Mouse (Mus musculus): ENCODE results near the gene Klf11. TPM values are rescaled to one million over a fixed set of nuclear protein-coding genes. Genes with fewer than 3 reads are reported as not detected.

Klf11 gene
- polyA plus RNA-seq (2014; fragmentation: Illumina TruSeq; extraction: RNeasy Lipid Tissue Mini Kit (QIAGEN cat#74804); ENCODE audit: low read depth, low replicate concordance): 3.1 TPM

DNA sequence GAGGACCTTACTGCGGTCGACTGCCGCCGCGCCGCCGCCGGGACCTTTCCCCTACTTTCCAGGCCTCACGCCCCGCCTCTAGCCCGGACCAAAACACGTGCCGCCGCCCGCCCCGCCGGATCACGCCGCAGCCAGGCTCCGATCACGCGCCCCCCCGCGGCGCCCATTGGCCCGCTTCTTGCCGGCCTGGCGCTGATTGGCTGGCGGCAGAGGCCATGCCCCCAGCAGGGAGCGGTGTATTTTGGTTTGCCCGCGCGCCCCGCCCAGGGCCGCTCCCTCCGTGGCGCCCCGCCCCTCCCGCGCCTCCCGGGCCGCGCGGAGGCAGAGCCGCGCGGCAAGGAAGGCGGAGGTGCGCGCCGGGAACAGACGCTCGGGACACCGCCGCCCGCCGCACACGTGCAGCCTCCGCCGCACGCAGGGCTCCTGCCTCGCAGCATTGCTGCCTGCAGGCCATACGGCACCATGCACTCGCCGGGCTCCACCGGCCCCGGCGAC, at the start of gene Klf11:
Gene Klf11, plus strand, starts transcription at position 212 of the 495 bp plus-strand sequence.

DNA sequence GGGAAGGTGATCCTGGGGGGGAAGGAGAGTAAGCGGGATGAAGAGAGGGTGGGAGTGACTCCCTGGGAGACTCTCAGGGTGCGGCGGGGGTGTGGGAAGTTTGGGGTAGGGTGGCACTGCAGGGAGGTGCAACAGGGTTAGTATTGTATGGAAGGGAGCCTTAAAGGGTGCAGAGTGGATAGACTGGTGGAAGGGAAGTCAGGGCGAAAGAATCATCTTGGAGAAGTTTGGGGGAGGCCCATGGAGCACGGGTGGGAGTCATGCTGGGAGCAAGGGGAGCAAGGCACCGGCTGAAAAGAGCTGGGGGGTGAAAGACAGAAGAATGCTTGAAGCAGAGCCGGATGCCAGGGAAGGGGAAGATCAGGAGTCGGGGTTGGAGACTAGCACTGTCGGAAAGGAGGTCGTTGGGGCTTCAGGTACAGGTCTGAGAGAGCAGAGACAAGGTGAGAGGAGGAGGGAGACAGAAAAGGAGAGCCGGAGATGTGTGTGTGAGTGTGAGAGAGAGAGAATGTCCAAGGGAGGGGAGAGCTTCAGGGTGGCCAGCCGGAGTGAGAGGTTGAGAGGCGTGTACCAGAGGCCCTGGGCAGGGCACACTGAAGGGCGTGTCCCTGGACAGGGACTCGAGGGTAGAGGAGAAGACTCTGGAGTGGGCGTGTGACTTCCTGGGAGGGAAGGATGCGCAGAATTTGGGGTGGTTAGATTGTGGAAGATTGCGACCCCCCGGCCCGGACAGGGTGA, 30.4 kb downstream of the Klf11 start, which contains the start of gene Cys1:
Gene Cys1, minus strand, starts transcription at position 528 of the 738 bp plus-strand sequence.

DNA sequence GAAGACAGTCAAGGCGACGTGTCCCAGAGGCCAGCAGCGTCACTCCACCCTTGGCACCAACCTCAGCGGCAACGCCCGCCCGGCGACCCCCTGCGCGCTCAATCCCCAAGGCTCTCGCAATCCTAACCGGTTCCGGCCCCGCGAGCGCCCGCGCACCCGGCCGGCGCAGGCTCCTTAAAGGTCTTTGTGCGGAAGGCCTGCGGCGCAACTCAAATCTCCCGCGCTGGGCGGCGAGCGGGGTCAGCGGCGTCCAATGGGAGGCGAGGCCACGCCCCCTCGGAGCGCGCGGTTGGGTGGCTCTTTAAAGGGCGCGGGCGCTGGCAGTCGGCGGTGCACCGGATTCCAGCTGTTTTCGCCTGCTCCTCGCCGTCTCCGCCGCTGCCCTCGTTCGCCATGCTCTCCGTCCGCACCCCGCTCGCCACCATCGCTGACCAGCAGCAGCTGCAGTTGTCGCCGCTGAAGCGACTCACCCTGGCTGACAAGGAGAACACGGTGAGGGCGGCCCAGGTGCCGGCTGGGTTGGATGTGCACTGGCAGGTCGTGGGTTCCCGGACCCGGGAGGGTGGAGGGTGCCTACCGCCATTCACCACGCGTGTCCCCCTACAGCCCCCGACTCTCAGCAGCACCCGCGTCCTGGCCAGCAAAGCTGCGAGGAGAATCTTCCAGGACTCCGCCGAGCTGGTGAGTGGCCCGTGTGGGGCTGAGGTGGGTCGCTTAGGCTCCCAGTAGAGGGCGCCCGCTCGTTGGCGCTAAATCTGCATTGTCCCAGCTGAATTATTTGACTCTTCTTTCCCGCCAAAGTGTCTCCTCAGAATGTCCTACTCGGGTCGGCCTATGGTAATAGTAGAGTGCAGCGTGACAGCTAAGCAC, 57.1 kb downstream of the Klf11 start, which contains the start of gene Rrm2:
Gene Rrm2, plus strand, starts transcription at position 288 of the 870 bp plus-strand sequence.

Other genes with a start within 250 kb of the Klf11 start
- gene Taf1b, start 152.9 kb upstream of the Klf11 start, polyA plus RNA-seq (2014; fragmentation: Illumina TruSeq; extraction: RNeasy Lipid Tissue Mini Kit (QIAGEN cat#74804); ENCODE audit: low read depth, low replicate concordance): 90.6 TPM
- gene Grhl1, start 79.0 kb upstream of the Klf11 start, polyA plus RNA-seq (2014; fragmentation: Illumina TruSeq; extraction: RNeasy Lipid Tissue Mini Kit (QIAGEN cat#74804); ENCODE audit: low read depth, low replicate concordance): 7.9 TPM
- 0.50 TPM for gene Cys1, start 30.5 kb downstream of the Klf11 start, polyA plus RNA-seq (2014; fragmentation: Illumina TruSeq; extraction: RNeasy Lipid Tissue Mini Kit (QIAGEN cat#74804); ENCODE audit: low read depth, low replicate concordance)
- 18.5 TPM for gene Rrm2, start 57.0 kb downstream of the Klf11 start, polyA plus RNA-seq (2014; fragmentation: Illumina TruSeq; extraction: RNeasy Lipid Tissue Mini Kit (QIAGEN cat#74804); ENCODE audit: low read depth, low replicate concordance)
- 19.7 TPM for gene Mboat2, start 179.6 kb downstream of the Klf11 start, polyA plus RNA-seq (2014; fragmentation: Illumina TruSeq; extraction: RNeasy Lipid Tissue Mini Kit (QIAGEN cat#74804); ENCODE audit: low read depth, low replicate concordance)

All from testis, adult 10 weeks (tissue).